Mouse (Mus musculus): ENCODE results near the gene Ltbr.
"Not testable (repeated sequence)": the region's sequence is repeated elsewhere in the genome, so short reads cannot be mapped to it uniquely, and the experiment has no call there.

The Ltbr gene

DNA sequence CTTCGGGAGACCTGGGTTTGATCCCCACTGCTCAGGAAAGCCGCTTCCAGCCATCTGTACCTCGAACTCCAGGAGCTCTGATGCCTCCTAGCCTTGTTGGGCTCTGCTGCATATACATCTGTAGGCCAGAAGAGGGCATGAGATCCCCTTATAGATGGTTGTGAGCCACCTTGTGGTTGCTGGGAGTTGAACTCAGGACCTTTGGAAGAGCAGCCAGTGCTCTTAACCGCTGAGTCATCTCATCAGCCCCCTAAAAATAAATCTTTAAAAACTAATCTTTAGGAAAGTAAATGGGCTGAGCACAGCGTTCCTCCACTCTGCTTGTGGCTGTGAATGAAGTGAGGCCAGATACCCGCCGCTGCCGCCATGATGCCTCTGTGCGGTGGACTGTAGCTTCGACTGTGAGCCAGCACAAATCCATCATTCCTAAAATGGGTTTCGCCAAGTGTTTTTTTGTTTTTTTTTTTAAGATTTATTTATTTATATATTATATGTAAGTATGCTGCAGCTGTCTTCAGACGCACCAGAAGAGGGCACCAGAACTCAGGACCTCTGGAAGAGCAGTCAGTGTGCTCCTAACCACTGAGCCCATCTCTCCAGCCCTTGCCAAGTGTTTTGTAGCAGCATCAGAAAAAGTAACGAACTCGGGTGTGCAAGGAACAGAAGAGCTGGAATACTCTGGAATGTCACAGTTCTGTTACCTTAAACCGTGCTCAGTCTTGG is 38.7 kb downstream of the Ltbr start:
- in situ Hi-C loops (cut with MseI, MboI) = loop anchor here in 1 of 2 experiments (5.0 to 10.0 kb wide), 2 partner anchors 58 to 90 kb away; partner anchors contain the start of gene Vamp1

DNA sequence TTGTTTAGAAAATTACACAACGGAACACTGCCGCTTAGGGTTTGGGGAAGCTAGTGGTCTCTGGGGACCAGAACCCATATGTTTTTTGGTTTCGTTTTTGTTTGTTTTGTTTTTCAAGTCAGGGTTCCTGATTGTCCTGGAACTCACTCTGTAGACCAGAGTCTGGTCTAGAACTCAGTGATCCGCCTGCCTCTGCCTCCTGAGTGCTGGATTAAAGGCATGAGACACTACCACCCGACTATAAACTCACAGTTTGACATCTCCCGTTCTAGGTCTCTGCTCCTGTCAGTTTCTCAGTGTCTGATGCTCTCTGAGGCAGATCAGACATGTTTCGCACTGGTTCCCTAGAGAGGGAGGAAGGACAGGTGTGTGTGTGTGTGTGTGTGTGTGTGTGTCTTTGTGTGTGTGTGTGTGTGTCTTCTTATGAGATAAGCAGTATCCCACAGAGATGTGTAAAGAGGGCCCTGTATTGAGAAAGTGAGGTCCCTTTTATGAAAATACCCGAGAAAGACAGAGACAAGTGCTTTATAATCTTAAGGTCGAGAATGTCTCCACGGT is 41.4 kb downstream of the Ltbr start:
- in situ Hi-C loops (cut with MseI, MboI) = loop anchor here in 1 of 2 experiments (5.0 to 10.0 kb wide), 2 partner anchors 55 to 92 kb away; partner anchors contain the start of gene Vamp1

DNA sequence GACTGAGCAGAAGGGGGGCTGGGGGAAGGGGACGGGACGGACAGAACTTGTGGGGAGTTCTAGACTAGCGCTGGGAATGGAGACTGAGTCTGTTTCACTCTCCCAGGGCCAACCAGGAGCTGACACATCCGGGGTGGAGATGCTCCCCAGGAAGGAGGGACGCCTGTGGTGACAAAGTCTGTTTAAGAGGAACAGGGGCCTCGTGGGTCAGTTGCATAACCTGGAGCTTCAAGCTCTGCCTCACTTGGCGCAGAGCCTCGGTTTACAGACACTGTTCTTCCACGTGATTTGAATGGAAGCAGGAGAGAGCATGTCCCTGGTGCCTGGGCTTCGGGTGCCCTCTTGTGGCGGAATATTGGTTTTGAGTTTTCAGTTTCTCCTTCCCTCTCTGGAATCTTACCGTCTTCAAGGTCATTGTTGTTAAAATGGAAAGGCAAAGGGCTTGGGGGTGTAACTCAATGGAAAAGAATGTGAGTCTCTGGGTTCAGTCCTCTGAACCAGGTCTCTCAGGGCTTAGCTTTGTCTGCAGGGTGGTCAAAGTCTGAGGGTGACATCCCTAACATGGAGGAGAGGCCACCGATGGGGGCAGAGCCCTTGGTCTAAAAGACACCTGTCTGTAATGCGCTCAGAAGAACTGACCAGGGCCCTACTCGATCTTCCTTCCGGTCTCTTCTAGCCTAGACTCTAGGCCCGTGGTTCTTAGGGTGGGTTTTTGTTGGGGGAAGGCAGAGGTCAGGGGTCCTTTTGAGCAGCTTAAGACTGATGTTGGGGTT is 42.0 kb downstream of the Ltbr start:
- in situ Hi-C loops (cut with MseI, MboI) = loop anchor here in 1 of 2 experiments (5.0 to 10.0 kb wide), 2 partner anchors 54 to 93 kb away; partner anchors contain the start of gene Vamp1

DNA sequence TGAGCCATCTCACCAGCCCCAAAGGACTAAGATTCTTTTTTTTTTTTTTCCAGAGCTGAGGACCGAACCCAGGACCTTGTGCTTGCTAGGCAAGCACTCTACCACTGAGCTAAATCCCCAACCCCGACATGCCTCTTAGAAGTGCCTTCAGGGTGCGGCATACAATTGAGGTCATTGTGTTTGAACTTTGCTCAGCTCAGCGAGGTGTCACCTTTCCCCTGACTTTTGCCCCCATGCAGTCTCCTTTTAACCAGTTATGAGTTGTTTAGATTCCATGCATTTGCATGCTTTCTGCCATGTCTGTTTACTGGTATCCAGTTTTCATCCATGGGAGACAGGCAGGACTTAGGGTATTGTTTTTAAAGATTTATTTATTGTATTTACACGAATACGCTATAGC is 44.9 kb downstream of the Ltbr start:
- in situ Hi-C loops (cut with MseI, MboI) = no loop called here

DNA sequence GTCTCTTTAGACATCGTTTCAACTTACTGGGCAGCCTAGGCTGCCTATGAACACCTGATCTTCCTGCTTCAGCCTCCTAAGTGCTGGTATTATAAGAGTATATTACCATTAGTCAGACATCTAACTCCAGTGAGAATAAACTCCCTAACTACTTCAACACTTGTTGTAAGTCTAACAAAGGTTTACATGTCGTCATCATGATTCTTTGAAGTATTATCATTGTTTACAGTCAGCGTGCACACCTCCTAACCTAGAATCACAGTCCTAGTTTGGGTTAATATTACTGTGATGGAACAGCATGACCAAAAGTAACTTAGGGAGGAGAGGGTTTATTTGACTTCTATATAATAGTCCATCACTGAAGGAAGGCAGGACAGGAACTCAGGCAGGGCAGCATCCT is 46.2 kb downstream of the Ltbr start:
- in situ Hi-C loops (cut with MseI, MboI) = no loop called here

DNA sequence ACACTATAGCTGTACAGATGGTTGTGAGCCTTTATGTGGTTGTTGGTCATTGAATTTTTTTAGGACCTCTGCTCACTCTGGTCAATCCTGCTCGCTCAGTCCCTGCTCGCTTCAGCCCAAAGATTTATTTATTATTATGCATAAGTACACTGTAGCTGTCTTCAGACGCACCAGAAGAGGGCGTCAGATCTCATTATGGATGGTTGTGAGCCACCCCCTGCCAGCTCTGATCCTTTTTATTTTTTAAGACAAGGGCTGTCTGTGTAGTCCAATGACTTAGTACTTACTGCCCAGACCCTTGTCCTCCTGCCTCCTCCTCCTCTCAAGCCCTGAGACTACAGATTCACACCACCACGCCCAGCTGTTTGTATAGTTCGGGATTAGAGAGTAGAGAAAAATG is 47.1 kb downstream of the Ltbr start:
- in situ Hi-C loops (cut with MseI, MboI) = not testable (repeated sequence)

DNA sequence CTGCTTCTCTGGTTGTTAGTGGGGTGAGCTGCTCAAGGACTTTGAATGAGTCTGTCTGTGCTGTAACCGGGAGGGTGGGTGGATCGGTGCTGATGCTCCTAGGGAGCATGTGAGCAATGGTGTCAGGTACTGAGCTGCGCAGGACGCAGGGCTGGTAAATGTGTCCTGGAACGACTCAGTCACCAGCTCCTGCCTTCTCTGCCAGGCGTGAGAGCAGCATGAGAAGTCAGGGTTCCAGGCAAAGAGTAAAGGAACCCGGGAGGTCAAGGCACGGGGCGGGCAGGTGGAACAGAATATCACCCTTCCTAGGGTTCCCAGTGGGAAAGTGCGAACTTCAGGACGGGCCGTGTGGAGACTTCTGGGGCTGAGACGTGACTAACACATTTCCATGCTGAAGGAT is 47.6 kb downstream of the Ltbr start:
- in situ Hi-C loops (cut with MseI, MboI) = no loop called here

DNA sequence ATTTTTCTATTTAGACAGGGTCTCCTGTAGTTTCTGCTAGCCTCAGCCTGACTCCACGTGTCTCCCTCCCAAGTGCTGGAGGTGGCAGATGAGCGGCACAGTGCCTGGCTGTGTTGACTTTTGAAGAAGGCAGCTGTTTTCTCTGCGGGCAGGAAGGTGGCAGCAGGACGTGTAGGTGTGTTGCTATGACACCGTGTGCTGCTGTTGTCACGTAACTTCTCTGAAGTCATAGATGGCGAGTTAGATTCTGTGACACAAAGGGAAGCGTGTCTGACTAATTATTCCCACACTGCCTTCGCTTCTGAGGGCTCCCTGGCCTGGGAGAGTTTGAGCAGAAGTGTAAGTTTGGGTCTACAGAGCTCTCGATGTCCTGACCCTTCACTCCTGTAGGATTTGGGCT is 48.4 kb downstream of the Ltbr start:
- in situ Hi-C loops (cut with MseI, MboI) = no loop called here

DNA sequence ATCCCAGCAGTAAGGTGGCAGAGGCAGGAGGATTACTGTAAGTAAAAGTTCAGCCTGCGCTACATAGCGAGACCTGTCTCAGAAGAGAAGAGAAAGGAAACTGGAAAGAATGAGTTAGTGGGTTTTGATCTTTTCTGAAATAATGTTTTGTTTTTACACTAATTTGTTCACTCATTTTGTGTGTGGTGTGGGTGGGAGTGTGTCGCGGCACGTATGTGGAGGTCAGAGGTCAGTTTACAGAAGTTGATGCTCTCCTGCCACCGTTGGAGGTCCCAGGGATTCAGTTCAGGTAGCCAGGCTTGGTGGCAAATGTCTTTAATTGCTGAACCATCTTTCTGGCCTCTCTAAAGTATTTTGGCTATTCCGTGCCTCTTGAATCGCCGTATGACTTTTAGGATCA is 49.5 kb downstream of the Ltbr start:
- in situ Hi-C loops (cut with MseI, MboI) = no loop called here

DNA sequence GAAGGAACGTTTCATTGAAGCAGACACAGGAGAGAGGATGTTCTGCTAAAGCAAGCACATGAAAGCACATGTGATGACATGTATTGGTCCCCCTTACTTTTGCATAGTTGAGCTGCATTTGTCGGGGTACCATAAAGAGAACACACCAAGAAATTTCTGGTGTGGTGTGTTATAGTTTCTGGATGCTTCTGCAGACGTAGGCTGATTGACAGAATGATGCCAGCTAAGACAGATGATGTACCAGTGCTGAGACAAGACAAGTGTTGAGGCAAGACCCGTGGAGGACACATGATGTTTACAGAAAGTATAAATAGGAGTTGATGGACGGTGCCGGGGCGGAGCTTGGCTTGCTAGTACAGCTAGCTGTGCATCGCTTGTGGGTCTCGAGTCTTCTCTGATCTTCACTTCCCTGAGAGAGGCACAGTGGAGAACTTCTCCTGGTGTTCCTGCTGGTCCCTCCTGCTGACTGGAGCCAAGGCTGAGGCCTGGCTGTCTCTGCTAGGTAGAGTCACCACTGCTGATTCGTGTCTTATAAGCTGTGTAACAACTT is 53.6 kb downstream of the Ltbr start:
- in situ Hi-C loops (cut with MseI, MboI) = no loop called here

All from mouse trophoblast stem cell (cell line).